Mouse (Mus musculus) liver, adult 2 months (tissue): ENCODE data around the gene Rhog. TPM values are rescaled to one million over a fixed set of nuclear protein-coding genes. Genes with fewer than 3 reads are reported as not detected.
A peak's percentile ranks its signal among the peaks of the same experiment; 100 is the strongest.

Experiments
- DNase-seq: peaks from one replicate; pipeline ENCODE4 v3.0.0-alpha.2; 2011; ENCODE audit warnings: low read depth, low spot score; ENCODE audit errors: extremely low read depth
- H3K27ac ChIP-seq: fragments of 200-500 bp; replicated peaks from 2 replicates; pipeline ENCODE4 v1.5.1; 2012; ENCODE audit warnings: low read depth, mild to moderate bottlenecking, control low read depth, inconsistent platforms, low read length; ENCODE audit not compliant: insufficient read depth
- H3K27me3 ChIP-seq: fragments of 200-500 bp; 2 replicates; pipeline ENCODE4 v1.6.1; 2012; ENCODE audit warnings: mild to moderate bottlenecking, moderate library complexity, low read length, inconsistent platforms; ENCODE audit not compliant: control insufficient read depth, insufficient read depth
- H3K36me3 ChIP-seq: fragments of 200-500 bp; 2 replicates; pipeline ENCODE4 v1.6.1; 2012; ENCODE audit warnings: low read length, inconsistent platforms; ENCODE audit not compliant: control insufficient read depth, insufficient read depth
- H3K4me1 ChIP-seq: fragments of 200-500 bp; 2 replicates; pipeline ENCODE4 v1.6.1; 2011; ENCODE audit warnings: low read length; ENCODE audit not compliant: control insufficient read depth, insufficient read depth
- H3K4me3 ChIP-seq: fragments of 200-500 bp; 2 replicates; pipeline ENCODE4 v1.5.1; 2011; ENCODE audit warnings: low read depth, mild to moderate bottlenecking, control low read depth, low read length, moderate library complexity; ENCODE audit not compliant: insufficient read depth
- H3K79me2 ChIP-seq: fragments of 200-500 bp; 2 replicates; pipeline ENCODE4 v1.6.1; 2012; ENCODE audit warnings: inconsistent platforms, mild to moderate bottlenecking, low read length, moderate library complexity; ENCODE audit not compliant: control insufficient read depth, insufficient read depth
- H3K9ac ChIP-seq: fragments of 200-500 bp; 2 replicates; pipeline ENCODE4 v1.6.1; 2012; ENCODE audit warnings: low read depth, mild to moderate bottlenecking, control low read depth, inconsistent platforms, low read length
- CTCF ChIP-seq: fragments of 200-500 bp; IDR thresholded peaks from 2 replicates; pipeline ENCODE4 v1.5.1; 2011; ENCODE audit warnings: low read depth, low read length, control low read depth
- POLR2A ChIP-seq: fragments of 200-500 bp; IDR thresholded peaks from 2 replicates; pipeline ENCODE4 v1.6.1; 2011; ENCODE audit warnings: low read length, control low read depth; ENCODE audit not compliant: insufficient read depth; ENCODE audit errors: extremely low read depth
- WGBS: fragments of 180-500 bp; shearing (Covaris S2); methylation state at CpG from one replicate; pipeline ENCODE4 v1.1.7; 2018; 5-methylcytosine and 5-hydroxymethylcytosine counted together
- polyA plus RNA-seq: library from polyadenylated mRNA; depleted of rRNA; stranded (reverse); fragments of >200 nt; gene quantifications from 2 replicates; pipeline ENCODE4 v1.2.3, GENCODE M21; 2012
- total RNA-seq: library from RNA; depleted of rRNA; stranded (reverse); fragments of >200 nt; gene quantifications from 2 replicates; pipeline ENCODE4 v1.2.3, GENCODE M21; 2014

Rhog gene
- total and polyA plus RNA-seq, 2 experiments, result 3.9 to 26.3 TPM

DNA sequence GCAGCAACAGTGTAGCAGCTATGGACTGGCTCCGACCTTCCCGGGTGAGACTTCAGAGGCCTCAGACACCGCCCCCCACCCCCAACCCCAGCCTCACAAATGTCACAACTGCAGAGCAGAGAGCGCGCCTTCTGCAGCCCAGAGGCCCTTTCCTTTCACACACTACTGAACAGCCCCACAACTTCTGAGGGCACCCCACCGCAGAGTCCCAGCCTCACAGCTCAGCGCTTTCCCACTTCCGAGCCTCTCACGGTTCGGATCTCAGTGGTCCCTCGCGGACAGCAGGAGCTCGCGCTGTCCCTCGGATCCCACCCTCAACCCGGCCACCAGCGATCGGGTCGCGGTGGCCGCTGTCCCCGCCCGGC, 6.3 kb downstream of the Rhog start:
- peaks cover 34% of the 10 kb centered on the region; the same call in 1 of the 2 replicates for H3K79me2 ChIP-seq
- no peak for TF ChIP-seq POLR2A
- TF ChIP-seq CTCF, result no peak
- H3K27ac ChIP-seq, result peak overlapping the region; percentile 82
- WGBS, result under 1% methylated on average over 23 of the region's 23 CpGs
- no peaks in the 10 kb centered on the region for H3K36me3 ChIP-seq
- DNase-seq, result no peak
- no peaks in the 10 kb centered on the region for H3K27me3 ChIP-seq
- peak overlapping the region; percentile 93 for H3K4me3 ChIP-seq
- peak overlapping the region; percentile 94 for H3K9ac ChIP-seq
- peaks cover 31% of the 10 kb centered on the region for H3K4me1 ChIP-seq

DNA sequence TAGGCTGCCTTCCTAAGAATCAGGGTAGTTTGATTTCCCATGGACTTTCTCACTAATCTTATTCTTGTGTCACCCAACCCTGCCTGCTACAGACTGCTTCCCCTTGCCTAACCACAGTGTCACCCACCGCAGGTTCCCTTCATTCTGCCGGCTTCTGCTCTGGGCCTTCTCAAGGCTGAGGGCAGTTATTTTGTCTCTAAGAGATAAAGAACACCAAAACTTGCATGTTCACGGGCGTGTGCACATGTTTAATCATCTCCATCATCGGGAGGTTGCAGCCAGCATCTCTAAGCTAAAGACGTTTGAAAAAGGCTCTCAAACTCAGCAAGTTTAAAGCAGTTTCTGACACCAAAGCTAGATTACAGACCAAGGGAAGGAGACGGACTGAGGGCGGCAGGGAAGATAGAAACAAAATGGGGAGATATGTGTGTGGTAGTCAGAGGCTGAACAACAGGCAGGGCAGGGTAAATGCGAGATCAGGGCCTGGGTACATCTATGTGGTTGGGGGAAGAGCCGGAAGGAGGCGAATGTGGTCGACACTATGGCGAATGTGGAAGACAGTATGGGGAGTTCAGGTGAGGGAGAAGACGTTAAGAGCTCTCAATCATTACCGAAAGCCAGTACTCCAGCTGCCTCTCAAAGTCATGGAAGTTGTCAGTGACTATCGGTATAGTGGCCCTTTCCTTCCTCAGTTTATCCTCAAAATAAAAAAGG, 7.0 kb downstream of the Rhog start:
- peak overlapping the region; percentile 94 for H3K9ac ChIP-seq
- 20% methylated on average over 16 of the region's 16 CpGs for WGBS
- H3K27me3 ChIP-seq, result no peaks in the 10 kb centered on the region
- TF ChIP-seq POLR2A (no peak), CTCF (no peak)
- H3K4me1 ChIP-seq, result peaks cover 34% of the 10 kb centered on the region
- no peaks in the 10 kb centered on the region for H3K36me3 ChIP-seq
- DNase-seq, result no peak
- H3K27ac ChIP-seq, result 0 out of 2 replicates have a peak overlapping the region, but pooled peaks have one; percentile 22
- H3K4me3 ChIP-seq, result peak overlapping the region; percentile 93
- H3K79me2 ChIP-seq, result peaks cover 36% of the 10 kb centered on the region; the same call in 1 of the 2 replicates

DNA sequence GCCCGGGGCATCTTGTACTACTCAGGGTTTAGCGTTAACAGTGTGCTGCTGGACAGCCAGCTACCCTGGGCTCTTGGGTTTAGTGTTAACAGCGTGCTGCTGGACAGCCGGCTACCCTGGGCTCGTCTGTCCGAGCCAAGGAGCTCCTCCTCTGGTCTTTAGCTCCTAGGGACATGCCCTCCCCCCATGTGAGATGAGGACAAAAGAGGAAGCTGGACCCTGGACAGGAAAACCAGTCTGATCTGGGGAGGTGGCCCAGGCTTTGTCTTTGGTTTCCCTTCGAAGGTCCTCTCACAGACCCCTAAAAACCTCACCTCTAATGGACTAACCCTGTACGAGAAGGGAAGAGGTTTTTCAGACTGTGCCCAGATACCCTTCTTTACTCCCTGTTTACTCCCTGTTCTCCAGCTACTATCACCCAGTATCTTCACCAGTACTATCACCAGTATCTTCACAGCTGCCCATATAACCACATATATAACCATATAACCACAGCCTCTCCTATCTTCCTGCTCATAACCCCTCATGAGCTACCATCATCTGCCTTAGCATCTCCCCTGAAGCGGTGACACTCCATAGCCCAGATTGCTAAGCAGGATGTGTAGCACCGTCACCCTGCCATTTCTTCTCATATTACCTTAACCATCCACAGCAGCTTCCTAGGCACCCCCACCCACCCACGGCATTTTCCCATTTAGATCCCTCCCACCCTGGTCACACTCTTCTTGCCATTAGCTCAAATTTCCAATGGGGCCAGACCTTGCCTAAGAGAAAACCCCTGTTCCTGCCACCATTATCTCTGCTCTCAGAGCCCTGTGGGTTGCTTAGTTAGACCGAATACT, 8.7 kb downstream of the Rhog start:
- TF ChIP-seq POLR2A (no peak), CTCF (no peak)
- Histone ChIP-seq H3K79me2 (peaks cover 38% of the 10 kb centered on the region; the same call in 1 of the 2 replicates), H3K4me1 (peaks cover 34% of the 10 kb centered on the region), H3K36me3 (no peaks in the 10 kb centered on the region), H3K27ac (peak overlapping the region; percentile 18; the same call in 1 of the 2 replicates), H3K27me3 (no peaks in the 10 kb centered on the region), H3K9ac (0 out of 2 replicates have a peak overlapping the region, but pooled peaks have one; percentile 27), H3K4me3 (no peak overlapping the region; the same call in 1 of the 2 replicates)
- 64% methylated on average over 12 of the region's 12 CpGs for WGBS
- DNase-seq, result no peak

- DNase-seq, result peak; percentile 50
- no peak overlapping the region for H3K4me3 ChIP-seq
Observed at GRCm38 (mm10) chr7:102246265-102246664, 9.6 kb downstream of the Rhog start.

DNA sequence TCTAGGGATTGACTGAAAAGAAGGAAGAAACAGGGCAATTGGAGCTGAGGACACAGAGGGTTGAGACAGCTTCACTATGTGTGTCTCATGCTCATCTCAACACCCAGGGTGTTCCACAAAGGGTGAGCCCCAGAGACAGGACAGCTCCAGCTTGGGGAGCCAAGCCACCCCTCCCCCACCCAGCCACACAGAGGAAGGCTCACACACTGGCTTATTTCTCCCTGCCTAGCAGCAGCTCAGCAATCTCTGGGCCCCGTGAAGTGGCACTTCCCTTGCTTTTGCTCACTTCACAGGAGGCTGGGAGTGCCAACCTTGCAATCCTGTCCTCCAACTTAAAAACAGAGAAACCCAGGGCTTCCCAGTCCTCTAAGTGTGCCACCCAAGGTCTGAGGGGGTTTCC, 10.1 kb downstream of the Rhog start:
- Histone ChIP-seq H3K9ac (no peak overlapping the region), H3K4me1 (peaks cover 34% of the 10 kb centered on the region)
- WGBS, result 4% methylated on average over 1 of the region's 1 CpGs

More at GRCm38 (mm10) chr7:102246265-102246664, 9.6 kb downstream of the Rhog start:
- TF ChIP-seq CTCF, result no peak
- TF ChIP-seq POLR2A, result no peak
- Histone ChIP-seq H3K36me3 (no peaks in the 10 kb centered on the region), H3K27me3 (no peaks in the 10 kb centered on the region), H3K27ac (no peak overlapping the region; the same call in 1 of the 2 replicates), H3K4me1 (peaks cover 34% of the 10 kb centered on the region), H3K79me2 (peaks cover 38% of the 10 kb centered on the region; the same call in 1 of the 2 replicates), H3K9ac (no peak overlapping the region)
- WGBS, result 15% methylated on average over 6 of the region's 6 CpGs

More for the DNA sequence above, 10.1 kb downstream of the Rhog start:
- no peak overlapping the region for H3K4me3 ChIP-seq
- H3K79me2 ChIP-seq, result peaks cover 38% of the 10 kb centered on the region; the same call in 1 of the 2 replicates
- peaks cover under 1% of the 10 kb centered on the region; the same call in 1 of the 2 replicates for H3K36me3 ChIP-seq
- peak overlapping the region; percentile 17; the same call in 1 of the 2 replicates for H3K27ac ChIP-seq
- TF ChIP-seq CTCF (no peak), POLR2A (no peak)
- no peak for DNase-seq
- H3K27me3 ChIP-seq, result no peaks in the 10 kb centered on the region
